Mouse (Mus musculus) neural tube, embryonic 12.5 days (tissue): ENCODE measurements around the gene Myrip. TPM values are rescaled to one million over a fixed set of nuclear protein-coding genes. Genes with fewer than 3 reads are reported as not detected.

Experiments
- ATAC-seq: fragments of 200-750 bp; cut with Nextera tagmentation; 2 replicates; pipeline ENCODE4 v1.8.0; 2017; ENCODE audit warnings: low read depth, mild to moderate bottlenecking, moderate TSS enrichment, moderate library complexity; ENCODE audit not compliant: low FRiP score
- H3K27ac ChIP-seq: fragments of 300-500 bp; sonication (generic); 2 replicates; pipeline ENCODE4 v1.5.1; 2016
- H3K27me3 ChIP-seq: fragments of 300-500 bp; sonication (generic); replicated peaks from 2 replicates; pipeline ENCODE4 v1.6.1; 2016; ENCODE audit warnings: mild to moderate bottlenecking
- H3K36me3 ChIP-seq: fragments of 300-500 bp; sonication (generic); 2 replicates; pipeline ENCODE4 v1.6.1; 2016; ENCODE audit warnings: mild to moderate bottlenecking
- H3K4me1 ChIP-seq: fragments of 300-500 bp; sonication (generic); 2 replicates; pipeline ENCODE4 v1.6.1; 2016
- H3K4me2 ChIP-seq: fragments of 300-500 bp; sonication (generic); replicated peaks from 2 replicates; pipeline ENCODE4 v1.6.1; 2016; ENCODE audit warnings: mild to moderate bottlenecking
- H3K4me3 ChIP-seq: fragments of 300-500 bp; sonication (generic); 2 replicates; pipeline ENCODE4 v1.5.1; 2016
- H3K9ac ChIP-seq: fragments of 300-500 bp; sonication (generic); 2 replicates; pipeline ENCODE4 v1.6.1; 2016; ENCODE audit warnings: mild to moderate bottlenecking
- H3K9me3 ChIP-seq: fragments of 300-500 bp; sonication (generic); 2 replicates; pipeline ENCODE4 v1.6.1; 2016; ENCODE audit warnings: mild to moderate bottlenecking
- WGBS: fragments of 180-500 bp; shearing (Covaris S2); methylation state at CpG from one replicate; pipeline ENCODE4 v1.1.7; 2016; 5-methylcytosine and 5-hydroxymethylcytosine counted together
- polyA plus RNA-seq: library from polyadenylated mRNA; unstranded; fragments of >200 nt; fragmentation: Nextera tagmentation; extraction: Ambion mirVana; gene quantifications from 2 replicates; pipeline ENCODE4 v1.2.1, GENCODE M21; 2016

Myrip gene
- polyA plus RNA-seq, 1 experiment from 2014 or later = 2.3 TPM

DNA sequence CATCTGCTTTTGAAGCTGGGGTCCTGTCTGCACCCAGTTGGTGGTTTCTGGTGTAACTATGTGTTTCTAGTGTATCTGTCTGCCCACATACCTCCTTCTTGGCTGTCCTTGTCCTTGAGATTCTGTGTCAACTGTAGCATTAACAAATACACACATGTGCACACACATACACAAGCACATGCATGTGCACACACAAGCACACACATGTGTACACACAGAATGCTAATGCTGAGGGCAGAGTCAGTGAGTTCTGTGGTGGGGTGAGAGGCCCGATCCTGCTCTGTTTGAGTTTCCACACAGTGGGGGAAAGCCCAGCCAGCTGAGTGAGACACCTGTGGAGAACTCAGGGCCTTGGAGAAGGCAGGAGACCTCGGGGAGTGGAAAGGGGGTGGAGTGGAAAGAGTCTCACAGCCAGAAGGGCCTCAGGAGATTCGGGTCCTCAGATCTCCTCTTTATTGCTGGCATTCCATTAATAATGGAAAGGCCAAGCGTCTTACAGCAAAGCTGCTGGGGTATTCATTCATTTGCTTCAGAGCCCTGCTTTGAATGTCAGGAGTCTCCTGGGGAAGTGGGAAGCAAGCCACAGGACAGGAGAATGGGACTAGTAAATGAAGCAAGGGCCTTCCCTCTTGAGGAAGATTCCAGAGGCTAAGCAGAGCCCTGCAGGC lies 41.9 kb downstream of the Myrip start:
- Histone ChIP-seq H3K4me3 (no peak overlapping the region), H3K4me1 (peaks cover 12% of the 10 kb centered on the region), H3K9ac (no peak overlapping the region), H3K27me3 (no peaks in the 10 kb centered on the region), H3K27ac (no peak overlapping the region), H3K36me3 (no peaks in the 10 kb centered on the region), H3K9me3 (no peaks in the 10 kb centered on the region), H3K4me2 (no peak overlapping the region)
- no peak for ATAC-seq
- 34% methylated on average over 4 of the region's 4 CpGs for WGBS

GRCm38 (mm10) chr9:120345651-120346151 lies 44.4 kb downstream of the Myrip start:
- Histone ChIP-seq H3K36me3 (no peaks in the 10 kb centered on the region), H3K27me3 (no peaks in the 10 kb centered on the region), H3K9me3 (no peaks in the 10 kb centered on the region), H3K4me2 (no peak overlapping the region), H3K9ac (no peak overlapping the region), H3K27ac (no peak overlapping the region), H3K4me1 (peaks cover 15% of the 10 kb centered on the region), H3K4me3 (no peak overlapping the region)
- WGBS = 35% methylated on average over 5 of the region's 5 CpGs
- ATAC-seq = no peak

- 49% methylated on average over 4 of the region's 4 CpGs for WGBS
- ATAC-seq = peak; percentile 66; the same call in 1 of the 2 replicates
- Histone ChIP-seq H3K27ac (no peak overlapping the region), H3K4me2 (no peak overlapping the region), H3K9ac (no peak overlapping the region), H3K4me3 (no peak overlapping the region), H3K9me3 (no peaks in the 10 kb centered on the region; the same call in 1 of the 2 replicates), H3K36me3 (no peaks in the 10 kb centered on the region), H3K27me3 (no peaks in the 10 kb centered on the region), H3K4me1 (peaks cover 6% of the 10 kb centered on the region; the same call in 1 of the 2 replicates)
Observed at GRCm38 (mm10) chr9:120349145-120349544, 47.8 kb downstream of the Myrip start.

- H3K9ac ChIP-seq = no peak overlapping the region
- H3K9me3 ChIP-seq = no peaks in the 10 kb centered on the region; the same call in 1 of the 2 replicates
- H3K4me3 ChIP-seq = no peak overlapping the region
- no peak for ATAC-seq
- H3K27ac ChIP-seq = no peak overlapping the region
- no peaks in the 10 kb centered on the region for H3K36me3 ChIP-seq
- WGBS = 56% methylated on average over 6 of the region's 6 CpGs
- no peak overlapping the region for H3K4me2 ChIP-seq
- H3K27me3 ChIP-seq = no peaks in the 10 kb centered on the region
- H3K4me1 ChIP-seq = peaks cover 6% of the 10 kb centered on the region; the same call in 1 of the 2 replicates
Observed at GRCm38 (mm10) chr9:120350346-120350745, 49.0 kb downstream of the Myrip start.

DNA sequence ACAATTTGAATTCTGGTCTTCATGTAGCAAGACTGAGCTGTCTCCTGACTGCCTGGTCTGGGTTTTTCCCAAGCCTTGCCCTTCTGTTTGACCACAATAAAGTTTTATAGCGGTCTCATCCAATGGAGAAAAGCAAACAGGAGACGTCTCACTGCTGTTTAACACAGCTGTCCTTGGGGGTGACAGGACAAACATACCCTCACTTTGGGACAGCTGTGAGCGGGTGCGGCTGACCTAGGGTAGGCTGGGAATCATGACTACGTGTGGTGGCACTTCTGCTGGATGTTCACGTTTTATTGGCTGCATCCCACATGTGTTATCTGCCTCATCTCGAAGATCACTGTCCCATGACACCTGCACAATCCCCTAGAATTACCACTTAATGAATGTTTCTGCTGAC lies 49.7 kb downstream of the Myrip start:
- H3K4me2 ChIP-seq = no peak overlapping the region

DNA sequence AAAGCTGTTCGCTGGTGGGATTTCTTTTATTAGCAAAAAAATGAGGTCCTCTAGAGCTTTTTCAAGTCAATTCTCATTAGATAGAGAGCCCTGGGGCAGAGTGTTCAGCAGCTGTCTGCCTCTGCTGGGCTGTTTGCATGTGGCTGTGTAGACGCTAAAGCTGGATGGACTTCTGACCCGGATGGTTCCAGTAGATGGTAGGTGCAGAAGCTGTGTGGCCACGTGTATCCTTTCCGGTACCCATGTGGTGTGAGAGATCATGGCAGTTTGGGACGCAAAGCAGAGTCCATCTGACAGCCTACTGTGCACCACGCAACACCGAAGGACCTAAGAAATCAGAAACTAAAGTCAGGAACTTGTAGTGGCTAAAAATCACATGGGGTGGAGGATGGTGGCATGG lies 50.2 kb downstream of the Myrip start:
- H3K4me1 ChIP-seq = peaks cover 2% of the 10 kb centered on the region; the same call in 1 of the 2 replicates
- H3K4me2 ChIP-seq = no peak overlapping the region
- no peak for ATAC-seq
- no peak overlapping the region for H3K27ac ChIP-seq
- H3K9ac ChIP-seq = no peak overlapping the region
- no peaks in the 10 kb centered on the region for H3K36me3 ChIP-seq
- 86% methylated on average over 8 of the region's 8 CpGs for WGBS
- no peak overlapping the region for H3K4me3 ChIP-seq
- no peaks in the 10 kb centered on the region; the same call in 1 of the 2 replicates for H3K9me3 ChIP-seq
- H3K27me3 ChIP-seq = no peaks in the 10 kb centered on the region

More for the DNA sequence above, 49.7 kb downstream of the Myrip start:
- H3K27ac ChIP-seq = no peak overlapping the region
- no peaks in the 10 kb centered on the region for H3K36me3 ChIP-seq
- WGBS = 32% methylated on average over 7 of the region's 7 CpGs
- no peak for ATAC-seq
- no peaks in the 10 kb centered on the region for H3K27me3 ChIP-seq
- H3K4me1 ChIP-seq = peaks cover 4% of the 10 kb centered on the region; the same call in 1 of the 2 replicates
- no peak overlapping the region for H3K9ac ChIP-seq
- H3K4me3 ChIP-seq = no peak overlapping the region
- no peaks in the 10 kb centered on the region; the same call in 1 of the 2 replicates for H3K9me3 ChIP-seq

- ATAC-seq = no peak
Observed at GRCm38 (mm10) chr9:120353036-120353435, 51.7 kb downstream of the Myrip start.

DNA sequence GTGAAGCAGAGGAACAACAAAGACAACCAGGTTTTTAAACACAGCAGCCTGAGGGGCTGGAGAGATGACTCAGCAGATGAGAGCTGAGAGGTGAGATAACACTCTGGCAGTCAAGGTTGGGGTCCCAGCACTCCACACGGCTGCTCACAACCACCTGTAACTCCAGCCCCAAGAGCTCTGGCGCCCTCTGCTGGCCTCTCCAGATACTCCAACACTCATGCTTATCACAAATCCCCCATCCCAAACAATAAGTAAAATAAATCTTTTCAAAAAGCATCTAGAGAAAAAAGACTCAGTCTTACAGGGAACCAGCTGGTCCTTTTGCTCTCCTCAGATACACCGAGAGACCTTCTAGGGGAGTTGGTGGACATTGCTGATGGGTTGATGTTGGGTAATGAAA lies 52.7 kb downstream of the Myrip start:
- WGBS = 78% methylated on average over 3 of the region's 3 CpGs
- Histone ChIP-seq H3K36me3 (no peaks in the 10 kb centered on the region), H3K9ac (no peak overlapping the region), H3K27ac (no peak overlapping the region), H3K4me2 (no peak overlapping the region), H3K4me3 (no peak overlapping the region), H3K27me3 (no peaks in the 10 kb centered on the region), H3K4me1 (peaks cover 2% of the 10 kb centered on the region; the same call in 1 of the 2 replicates), H3K9me3 (no peaks in the 10 kb centered on the region; the same call in 1 of the 2 replicates)
- no peak for ATAC-seq

More at GRCm38 (mm10) chr9:120353036-120353435, 51.7 kb downstream of the Myrip start:
- Histone ChIP-seq H3K4me2 (no peak overlapping the region), H3K27me3 (no peaks in the 10 kb centered on the region), H3K9ac (no peak overlapping the region), H3K4me3 (no peak overlapping the region), H3K27ac (no peak overlapping the region), H3K9me3 (no peaks in the 10 kb centered on the region; the same call in 1 of the 2 replicates), H3K4me1 (peaks cover 2% of the 10 kb centered on the region; the same call in 1 of the 2 replicates), H3K36me3 (no peaks in the 10 kb centered on the region)
- 95% methylated on average over 4 of the region's 4 CpGs for whole genome bisulfite sequencing

- no peak overlapping the region for H3K27ac ChIP-seq
- 89% methylated on average over 12 of the region's 12 CpGs for WGBS
Observed at GRCm38 (mm10) chr9:120354550-120355345, 53.4 kb downstream of the Myrip start.

GRCm38 (mm10) chr9:120356490-120356889 lies 55.2 kb downstream of the Myrip start:
- H3K9ac ChIP-seq = no peak overlapping the region
- H3K4me3 ChIP-seq = no peak overlapping the region
- peaks cover 16% of the 10 kb centered on the region for H3K4me1 ChIP-seq
- ATAC-seq = no peak
- H3K36me3 ChIP-seq = no peaks in the 10 kb centered on the region
- H3K27me3 ChIP-seq = no peaks in the 10 kb centered on the region
- H3K27ac ChIP-seq = no peak overlapping the region
- no peaks in the 10 kb centered on the region; the same call in 1 of the 2 replicates for H3K9me3 ChIP-seq
- 89% methylated on average over 6 of the region's 6 CpGs for WGBS
- H3K4me2 ChIP-seq = no peak overlapping the region

More at GRCm38 (mm10) chr9:120354550-120355345, 53.4 kb downstream of the Myrip start:
- no peak for ATAC-seq
- H3K4me2 ChIP-seq = no peak overlapping the region
- H3K36me3 ChIP-seq = no peaks in the 10 kb centered on the region
- no peak overlapping the region for H3K9ac ChIP-seq
- no peak overlapping the region for H3K4me3 ChIP-seq
- H3K27me3 ChIP-seq = no peaks in the 10 kb centered on the region
- peaks cover 5% of the 10 kb centered on the region for H3K4me1 ChIP-seq
- H3K9me3 ChIP-seq = no peaks in the 10 kb centered on the region; the same call in 1 of the 2 replicates

GRCm38 (mm10) chr9:120358060-120358459 lies 56.7 kb downstream of the Myrip start:
- ATAC-seq = no peak

More at GRCm38 (mm10) chr9:120358060-120358459, 56.7 kb downstream of the Myrip start:
- 65% methylated on average over 6 of the region's 6 CpGs for WGBS
- Histone ChIP-seq H3K27me3 (no peaks in the 10 kb centered on the region), H3K9ac (no peak overlapping the region), H3K4me1 (peaks cover 17% of the 10 kb centered on the region), H3K9me3 (no peaks in the 10 kb centered on the region; the same call in 1 of the 2 replicates), H3K4me2 (no peak overlapping the region), H3K27ac (no peak overlapping the region), H3K4me3 (no peak overlapping the region), H3K36me3 (no peaks in the 10 kb centered on the region)
